Mouse (Mus musculus): Measurements from ENCODE around the gene Amy2a3. TPM values are rescaled to one million over a fixed set of nuclear protein-coding genes. Genes with fewer than 3 reads are reported as not detected.
"Not testable (repeated sequence)": the region's sequence is repeated elsewhere in the genome, so short reads cannot be mapped to it uniquely, and the experiment has no call there.

Amy2a3 gene
- not detected for total RNA-seq (2022)

- DNase-seq (ENCODE audit: low spot score), result not testable (repeated sequence)
Measured at GRCm38 (mm10) chr3:113323952-113324351, at the start of gene Amy2a3. Amy2a3 (minus strand) TSS chr3:113324052.

- not testable (repeated sequence) for DNase-seq (ENCODE audit: low spot score)
Measured at GRCm38 (mm10) chr3:113356558-113356957, 32.7 kb upstream of the Amy2a3 start, which contains the start of gene Amy2a2. Amy2a2 (minus strand) TSS chr3:113356658.

GRCm38 (mm10) chr3:113345484-113345883, 21.6 kb upstream of the Amy2a3 start:
- not testable (repeated sequence) for DNase-seq (ENCODE audit: low spot score)

GRCm38 (mm10) chr3:113312937-113313336, 10.9 kb downstream of the Amy2a3 start:
- not testable (repeated sequence) for DNase-seq (ENCODE audit: low spot score)

- DNase-seq (ENCODE audit: low spot score), result not testable (repeated sequence)
Measured at GRCm38 (mm10) chr3:113291349-113291748, 32.5 kb downstream of the Amy2a3 start, which contains the start of gene Amy2a4. Amy2a4 (minus strand) TSS chr3:113291449.

- DNase-seq (ENCODE audit: low spot score), result not testable (repeated sequence)
Measured at GRCm38 (mm10) chr3:113280285-113280684, 43.6 kb downstream of the Amy2a3 start.

- not testable (repeated sequence) for DNase-seq (ENCODE audit: low spot score)
Measured at GRCm38 (mm10) chr3:113279586-113279985, 44.3 kb downstream of the Amy2a3 start.

Other genes with a start within 250 kb of the Amy2a3 start
- gene Amy2a5, start 65.2 kb downstream of the Amy2a3 start, total RNA-seq (2022), result not detected
- not detected for gene Amy2a4, start 32.6 kb downstream of the Amy2a3 start, total RNA-seq (2022)
- not detected for gene Amy2a2, start 32.6 kb upstream of the Amy2a3 start, total RNA-seq (2022)
- gene Amy2a1, start 208.4 kb upstream of the Amy2a3 start, total RNA-seq (2022), result not detected

All from heart, adult 8-10 months (tissue).